Mouse (Mus musculus) embryo, embryonic 9.5 days (tissue): Measurements from ENCODE around the gene Hlcs.
"Not testable (repeated sequence)": the region's sequence is repeated elsewhere in the genome, so short reads cannot be mapped to it uniquely, and the experiment has no call there.

ENCODE experiments used
- DNase-seq: peaks from one replicate; pipeline ENCODE4 v3.0.0-alpha.2; 2017; ENCODE audit errors: extremely low spot score

Gene Hlcs

DNA sequence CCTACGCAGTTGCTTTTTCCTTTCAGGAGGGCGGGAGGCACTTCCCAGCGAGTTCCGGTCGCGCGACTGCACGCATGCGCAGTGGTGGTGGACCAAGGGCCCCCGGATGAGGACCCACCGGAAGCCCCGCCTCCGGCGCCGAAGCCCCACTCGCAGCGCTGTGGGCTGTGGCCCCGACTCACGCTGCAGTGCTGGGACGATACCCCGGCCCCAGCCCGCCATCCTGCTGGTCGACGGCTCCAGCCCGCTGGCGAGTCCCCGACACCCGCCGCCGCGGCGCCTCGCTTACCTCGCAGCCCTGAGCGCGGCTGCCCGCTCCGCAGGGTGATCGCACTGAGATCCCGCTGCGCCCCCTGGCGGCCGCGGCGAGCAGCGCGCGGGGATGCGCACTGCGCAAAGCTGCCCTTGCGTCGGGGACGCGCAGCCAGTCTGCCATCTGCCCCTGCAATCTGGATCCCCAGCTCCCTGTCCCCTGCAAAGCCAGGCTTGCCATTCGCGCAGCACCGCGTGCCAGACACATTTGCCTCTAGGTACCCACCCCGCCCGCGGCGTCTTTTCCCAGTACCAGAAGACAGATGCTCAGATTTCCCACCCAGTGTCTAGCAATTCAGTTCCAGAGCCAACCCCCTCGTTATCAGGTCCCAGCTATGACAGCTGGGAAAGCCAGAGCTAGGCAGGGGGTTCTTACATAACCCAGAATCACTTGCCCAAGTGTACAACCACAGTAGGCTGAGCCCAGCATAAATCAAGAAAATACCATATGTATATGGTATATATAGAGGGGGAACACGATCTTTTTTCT, at the start of gene Hlcs:
Hlcs (minus strand) TSS at position 343 of the 802 bp plus-strand sequence.
- DNase-seq: peak; percentile 98

DNA sequence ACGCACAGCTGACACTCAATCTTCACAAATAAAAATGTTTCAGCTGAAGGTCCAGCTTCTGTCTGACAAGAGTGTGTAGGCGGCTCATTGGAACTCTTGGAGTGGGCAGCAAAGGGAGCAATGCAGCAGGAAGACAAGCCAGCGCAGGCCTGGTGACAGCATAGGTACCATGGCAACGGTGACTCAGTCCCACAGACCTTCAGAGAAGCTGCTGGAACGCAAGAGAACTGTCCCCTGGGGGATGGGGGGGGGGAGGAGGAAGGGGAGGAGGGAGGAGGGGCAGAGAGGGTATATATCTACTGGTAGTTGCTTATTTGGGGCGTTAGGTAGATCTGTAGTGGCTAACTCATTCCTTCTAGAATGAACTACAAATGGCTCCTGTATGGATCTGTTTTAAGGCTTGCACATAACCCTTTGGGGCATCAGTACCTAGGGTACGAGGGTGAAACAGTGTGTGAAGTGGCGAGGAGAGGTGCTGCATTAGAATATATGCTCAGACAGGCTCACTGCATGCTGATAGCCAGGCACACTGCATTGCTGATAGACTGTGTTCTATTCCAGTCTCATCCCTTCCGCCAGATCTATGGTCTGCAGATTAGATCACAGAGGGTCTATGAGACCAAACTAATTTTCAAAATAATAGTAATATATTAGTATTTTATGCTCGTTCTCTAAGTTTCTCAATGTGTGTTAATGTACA, 49.0 kb upstream of the Hlcs start:
- peak; percentile 48 for DNase-seq

GRCm38 (mm10) chr16:94360578-94361350, 47.4 kb upstream of the Hlcs start:
- DNase-seq: no peak

DNA sequence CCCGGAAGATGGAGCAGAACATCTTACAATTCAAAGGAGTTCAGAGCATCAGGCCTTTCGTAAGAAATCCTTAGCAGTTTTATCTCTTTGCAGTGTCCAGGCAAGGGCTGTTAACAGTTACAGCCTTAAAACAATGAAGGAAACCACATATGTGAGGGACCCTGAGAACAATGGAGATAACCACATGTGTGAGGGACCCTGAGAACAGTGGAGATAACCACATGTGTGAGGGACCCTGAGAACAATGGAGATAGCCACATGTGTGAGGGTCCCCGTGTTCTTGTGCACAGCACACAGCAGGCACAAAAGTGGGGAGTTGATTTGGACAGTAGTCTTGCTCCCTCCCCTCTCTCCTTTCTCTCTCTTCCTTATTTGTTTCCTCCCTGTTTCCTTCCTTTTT, 44.7 kb upstream of the Hlcs start:
- DNase-seq: no peak

- DNase-seq: no peak
These were observed 43.6 kb upstream of the Hlcs start for GRCm38 (mm10) chr16:94356776-94357494.

- no peak for DNase-seq
These were observed 42.7 kb upstream of the Hlcs start for GRCm38 (mm10) chr16:94356046-94356445.

GRCm38 (mm10) chr16:94354450-94354849, 41.1 kb upstream of the Hlcs start:
- DNase-seq: peak; percentile 25

DNA sequence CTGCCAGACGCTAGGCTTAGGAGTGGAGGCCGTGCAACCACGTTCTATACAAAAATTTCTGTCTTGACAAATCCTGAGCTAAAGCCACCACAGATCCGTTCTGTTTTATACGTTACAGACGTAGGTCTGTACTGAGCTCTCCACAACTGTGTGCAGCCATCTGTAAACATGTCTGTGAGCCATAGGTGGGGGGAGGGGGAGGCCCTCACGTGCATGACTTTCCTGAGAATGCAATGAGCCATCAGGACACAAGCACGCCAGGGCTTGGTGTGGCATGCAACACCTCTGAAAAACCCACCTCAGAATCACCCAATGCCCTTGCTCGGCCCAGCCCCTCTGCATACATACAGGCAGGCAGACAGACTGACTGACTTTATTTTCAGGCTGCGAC, 36.9 kb upstream of the Hlcs start:
- DNase-seq: no peak

DNA sequence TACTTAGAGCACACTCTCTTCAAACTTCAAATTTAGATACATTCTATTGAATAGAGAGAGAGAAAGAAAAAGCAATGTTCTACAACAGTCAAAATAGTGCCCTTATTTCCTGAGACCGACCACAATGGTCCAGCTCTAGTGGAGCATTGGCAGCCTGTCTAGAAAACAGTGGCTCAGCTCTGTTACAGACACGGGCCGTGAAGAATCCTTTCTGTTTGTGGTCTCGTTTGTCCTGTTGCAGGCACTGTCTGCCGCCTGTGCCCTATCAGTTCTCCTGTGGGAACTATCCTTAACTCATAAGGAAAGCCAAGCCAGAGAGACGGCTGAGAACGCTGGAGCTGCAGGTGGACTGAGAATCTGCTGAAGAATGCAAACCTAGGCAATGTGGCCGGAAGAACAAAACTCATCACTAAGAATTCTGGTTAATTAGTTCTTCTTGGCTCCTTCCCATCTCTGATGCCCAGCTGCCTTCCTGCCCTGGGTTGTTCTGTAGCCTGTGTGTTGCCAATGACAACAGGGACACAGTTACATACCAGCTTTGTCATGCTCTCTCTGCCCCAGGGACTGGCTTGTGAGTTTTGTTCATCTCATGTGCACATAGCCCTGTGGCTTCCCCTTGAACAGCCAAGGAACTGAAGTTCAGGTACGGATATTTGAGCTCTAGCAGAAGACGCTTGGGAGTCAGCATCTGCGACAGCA, 36.4 kb upstream of the Hlcs start:
- DNase-seq: no peak

DNA sequence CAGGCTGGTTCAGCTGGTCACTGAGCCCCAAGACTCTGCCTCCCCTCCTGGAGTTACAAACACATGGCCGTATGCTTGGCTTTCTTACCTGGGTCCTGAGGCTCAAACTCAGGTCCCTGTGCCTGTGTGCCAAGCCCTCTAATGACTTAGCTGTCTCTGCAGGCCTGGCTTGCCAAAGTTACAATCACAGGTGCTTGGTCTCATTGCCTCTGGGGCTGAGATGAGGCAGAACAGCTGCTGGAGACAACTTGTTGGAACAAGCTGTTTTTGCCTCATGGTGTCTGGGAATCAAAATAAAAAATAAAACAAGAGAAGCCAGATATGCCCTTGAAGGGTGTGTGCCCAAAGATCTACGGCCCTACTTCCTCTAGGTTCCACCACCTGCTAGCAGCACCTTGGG, 35.4 kb upstream of the Hlcs start:
- DNase-seq: no peak

- no peak for DNase-seq
These were observed 33.8 kb upstream of the Hlcs start for GRCm38 (mm10) chr16:94347080-94347731.

DNA sequence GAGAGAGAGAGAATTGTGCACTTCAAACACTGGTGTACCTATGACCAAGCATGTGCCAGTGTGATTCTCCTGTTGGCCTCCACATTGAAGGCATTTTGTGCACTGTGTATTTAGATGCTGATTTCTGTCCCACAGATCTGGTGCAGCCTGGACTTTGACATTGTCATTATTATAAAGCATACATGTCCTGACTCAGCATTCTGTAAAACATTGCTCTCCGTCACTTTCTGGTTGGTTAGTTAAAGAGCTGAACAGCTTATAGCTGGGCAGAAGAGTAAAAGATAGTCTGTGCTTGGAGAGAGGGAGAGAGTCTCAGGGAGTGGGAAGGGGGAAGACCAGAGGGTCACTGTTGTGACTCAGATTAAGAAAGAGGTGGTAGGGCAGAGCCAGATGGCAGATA, 32.4 kb upstream of the Hlcs start:
- DNase-seq: no peak

GRCm38 (mm10) chr16:94339164-94340160, 26.1 kb upstream of the Hlcs start:
- DNase-seq: not testable (repeated sequence)

DNA sequence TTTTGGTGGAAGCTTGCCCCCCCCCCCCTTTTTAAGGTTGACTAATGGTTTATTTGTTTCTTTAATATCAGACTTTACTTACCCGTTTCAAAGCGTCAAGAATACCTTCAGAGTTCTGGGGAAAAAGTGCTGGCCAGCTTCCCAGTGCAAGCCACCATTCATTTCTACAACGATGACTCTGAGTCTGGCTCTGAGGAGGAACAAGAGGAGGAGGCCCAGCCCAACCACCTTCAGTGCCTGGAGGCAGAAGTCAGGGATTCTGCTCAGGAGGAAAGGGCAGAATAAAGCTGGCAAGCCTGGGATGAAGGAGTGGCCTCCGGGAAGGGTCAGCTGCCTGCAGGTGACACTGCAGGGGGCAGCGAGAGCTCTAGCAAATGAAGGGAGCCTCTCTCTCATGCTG, 22.3 kb upstream of the Hlcs start:
- no peak for DNase-seq

- DNase-seq: peak; percentile 57
These were observed 18.5 kb upstream of the Hlcs start for GRCm38 (mm10) chr16:94331886-94332252.

- no peak for DNase-seq
These were observed 18.0 kb upstream of the Hlcs start for GRCm38 (mm10) chr16:94331233-94331885.

DNA sequence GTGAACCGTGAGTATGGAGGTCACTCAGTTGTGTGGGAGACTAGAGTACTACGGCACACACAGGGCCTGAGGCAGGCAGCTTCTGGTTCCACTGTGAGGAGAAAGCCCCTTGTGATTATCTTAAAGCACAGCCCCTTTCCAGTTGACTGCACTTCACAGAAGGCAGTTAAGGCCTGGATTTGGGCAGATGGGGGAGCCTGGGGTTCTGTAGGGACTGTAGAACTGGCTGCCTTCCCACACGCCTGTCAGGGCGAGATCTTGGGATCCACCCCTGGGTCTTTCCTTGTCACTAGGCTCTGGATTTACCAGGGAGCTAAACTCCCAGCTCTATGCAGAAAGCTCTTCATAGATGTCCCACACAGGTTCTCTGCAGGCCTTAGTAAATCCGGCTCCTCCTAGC, 17.1 kb upstream of the Hlcs start:
- DNase-seq: no peak

GRCm38 (mm10) chr16:94328881-94329867, 15.8 kb upstream of the Hlcs start:
- DNase-seq: peak; percentile 33
